Mouse (Mus musculus) liver, embryonic 14.5 days (tissue): Measurements from ENCODE around the gene Iqca.

Source experiments
- CTCF ChIP-seq: IDR thresholded peaks from 2 replicates; pipeline ENCODE4 v1.5.1; 2016; ENCODE audit warnings: antibody characterized with exemption, low read depth, control low read depth
- EP300 ChIP-seq: IDR thresholded peaks from 2 replicates; pipeline ENCODE4 v1.6.1; 2016; ENCODE audit warnings: antibody characterized with exemption, low read depth

- no peak for TF ChIP-seq CTCF
- TF ChIP-seq EP300: no peak
Measured at GRCm38 (mm10) chr1:90189046-90189445, 35.8 kb upstream of the Iqca start.
